Mouse (Mus musculus) mesoderm, embryonic 11.5 days (tissue): ENCODE results near the gene Sigirr.

Source experiments
- DNase-seq: peaks from one replicate; pipeline ENCODE4 v3.0.0-alpha.2; 2012; ENCODE audit warnings: low read depth, low spot score

Sigirr gene

DNA sequence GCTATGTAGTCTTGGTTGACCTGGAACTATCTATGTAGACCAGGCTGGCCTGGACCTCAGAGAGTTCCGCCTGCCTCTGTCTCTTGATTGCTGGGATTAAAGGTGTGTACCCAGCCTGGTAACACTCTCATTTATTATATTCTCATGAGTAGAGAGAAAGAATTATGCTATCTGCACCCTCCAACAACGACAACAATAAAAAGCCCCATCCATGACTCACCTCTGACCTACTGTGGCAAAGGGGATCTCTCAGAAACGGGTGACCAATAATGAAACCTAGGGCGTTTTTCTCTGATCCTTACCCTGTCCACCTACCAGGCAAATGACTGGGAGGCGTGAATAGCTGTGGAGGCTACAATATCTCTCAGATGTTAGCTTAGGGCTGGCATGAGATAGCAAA, 3.2 kb downstream of the Sigirr start:
- no peak for DNase-seq

DNA sequence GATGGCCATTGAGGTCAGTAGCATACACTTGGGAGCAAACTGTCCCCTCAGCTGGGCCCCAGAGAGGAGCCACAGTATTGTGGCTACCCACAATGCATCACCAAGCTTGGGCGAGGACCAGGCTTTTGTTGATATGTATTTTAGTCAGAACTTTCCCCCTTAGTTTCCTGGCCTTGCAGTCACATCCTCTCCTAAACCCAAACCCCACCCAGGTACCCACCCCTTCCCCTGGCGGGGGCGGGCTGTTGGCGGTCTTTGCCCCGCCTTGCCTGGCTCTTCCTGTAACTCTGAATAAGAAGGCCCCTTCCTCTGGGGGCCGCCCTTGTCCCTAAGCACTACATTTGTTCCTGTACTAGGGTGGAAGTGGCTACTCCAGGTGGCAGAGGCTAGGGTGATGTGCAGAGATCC, 3.7 kb downstream of the Sigirr start:
- no peak for DNase-seq

GRCm38 (mm10) chr7:141096021-141096420, 4.4 kb downstream of the Sigirr start:
- no peak for DNase-seq

DNA sequence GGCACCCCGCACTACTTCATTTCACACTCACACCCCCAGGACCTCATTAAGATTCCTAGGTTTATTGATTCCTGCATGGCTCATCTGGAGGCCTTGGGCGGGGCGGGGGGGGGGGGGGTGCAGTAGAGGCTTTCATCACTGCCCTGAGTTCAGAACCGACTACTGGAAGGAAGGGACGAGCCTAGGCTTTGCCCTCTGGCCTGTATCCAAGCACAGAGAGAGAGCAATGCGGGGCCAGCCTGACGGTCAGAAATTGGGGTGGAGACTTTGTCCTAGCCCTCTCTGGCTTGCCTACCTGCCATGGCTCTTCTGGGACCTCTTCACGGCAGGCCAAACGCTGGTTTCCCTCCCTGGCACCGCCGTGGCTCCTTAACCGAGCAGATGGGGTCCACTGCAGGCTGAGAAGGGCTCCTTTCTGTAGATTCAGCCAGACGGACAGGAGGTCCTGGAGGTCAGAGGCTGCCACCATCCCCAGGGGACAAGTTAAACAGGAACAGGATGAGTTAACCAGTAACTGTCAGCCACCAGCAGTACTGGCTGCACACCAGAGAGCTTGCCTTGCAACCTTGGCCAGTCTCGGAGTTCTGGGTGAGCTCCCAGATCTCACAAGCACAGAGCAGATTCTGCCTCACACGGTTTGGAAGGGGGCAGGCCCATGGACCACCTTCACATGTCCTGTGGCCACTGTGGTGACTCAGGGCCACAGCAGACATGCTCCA, 5.7 kb downstream of the Sigirr start:
- DNase-seq, result no peak

- DNase-seq, result no peak
Measured at GRCm38 (mm10) chr7:141093950-141094349, 6.4 kb downstream of the Sigirr start.

DNA sequence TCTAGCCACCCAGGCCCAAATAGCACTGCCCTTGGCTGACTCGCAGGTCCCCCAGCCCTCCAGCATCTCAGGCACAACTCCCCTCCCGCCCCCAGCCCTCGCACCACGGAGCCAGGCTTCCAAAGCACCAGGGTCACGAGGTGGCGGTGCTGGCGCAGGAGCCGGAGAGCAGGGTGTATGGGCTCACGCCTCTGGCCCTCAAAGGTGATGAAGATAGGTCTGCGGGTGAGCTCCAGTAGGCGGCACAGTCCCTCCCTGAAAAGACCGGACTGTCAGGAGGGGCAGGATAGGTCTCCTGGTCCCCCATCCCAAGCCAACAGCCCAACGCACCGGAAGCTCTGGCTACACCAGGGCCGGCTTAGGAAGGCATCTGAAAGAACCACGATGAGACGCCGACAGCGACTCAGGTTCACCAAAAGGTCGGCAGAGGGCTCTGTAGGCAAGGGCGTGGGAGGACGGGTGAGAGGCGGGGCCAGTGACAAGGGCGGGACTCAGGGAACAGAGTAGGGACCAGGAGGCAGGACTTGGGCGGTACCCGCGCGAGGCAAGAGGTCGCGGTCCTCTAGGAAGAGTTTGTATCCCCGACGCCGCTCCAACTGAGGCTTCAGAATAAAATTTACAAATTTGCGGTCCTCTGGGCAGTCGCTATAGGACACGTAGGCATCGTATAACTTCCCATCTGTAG, 8.2 kb downstream of the Sigirr start:
- DNase-seq, result peak; percentile 83

DNA sequence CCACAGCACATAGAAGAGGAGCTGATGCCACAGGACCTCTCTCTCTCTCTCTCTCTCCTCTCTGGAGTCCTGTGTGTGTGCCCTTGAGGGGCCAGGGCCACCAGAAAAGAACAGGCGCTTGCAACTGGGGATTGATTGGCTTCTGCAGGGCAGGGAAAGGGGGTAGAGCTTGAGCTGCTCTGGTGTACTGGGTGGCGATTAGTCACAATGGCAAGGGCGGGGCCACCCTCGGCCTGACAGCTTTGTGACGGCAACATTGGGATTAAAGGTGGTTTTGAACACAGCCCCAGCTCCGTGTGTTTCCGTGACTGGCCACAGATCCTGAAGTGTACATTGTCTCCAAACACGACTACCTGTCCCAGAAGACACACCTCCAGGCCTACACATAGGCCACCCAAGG, 10.1 kb downstream of the Sigirr start:
- DNase-seq, result no peak

DNA sequence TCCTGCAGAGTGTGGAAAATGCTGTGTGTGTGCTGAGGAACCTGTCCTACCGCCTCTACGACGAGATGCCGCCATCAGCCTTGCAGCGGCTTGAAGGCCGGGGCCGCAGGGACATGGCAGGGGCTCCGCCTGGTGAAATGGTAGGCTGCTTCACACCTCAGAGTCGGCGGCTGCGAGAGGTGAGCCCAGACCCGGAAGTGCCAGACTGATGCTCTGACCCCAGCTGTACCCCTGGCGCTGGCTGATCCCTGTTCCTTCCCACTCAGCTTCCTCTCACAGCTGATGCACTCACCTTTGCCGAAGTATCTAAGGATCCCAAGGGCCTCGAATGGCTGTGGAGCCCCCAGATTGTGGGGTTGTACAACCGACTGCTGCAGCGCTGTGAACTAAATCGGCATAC, 11.9 kb downstream of the Sigirr start:
- DNase-seq, result no peak

- DNase-seq, result no peak
Measured at GRCm38 (mm10) chr7:141087894-141088293, 12.5 kb downstream of the Sigirr start.

DNA sequence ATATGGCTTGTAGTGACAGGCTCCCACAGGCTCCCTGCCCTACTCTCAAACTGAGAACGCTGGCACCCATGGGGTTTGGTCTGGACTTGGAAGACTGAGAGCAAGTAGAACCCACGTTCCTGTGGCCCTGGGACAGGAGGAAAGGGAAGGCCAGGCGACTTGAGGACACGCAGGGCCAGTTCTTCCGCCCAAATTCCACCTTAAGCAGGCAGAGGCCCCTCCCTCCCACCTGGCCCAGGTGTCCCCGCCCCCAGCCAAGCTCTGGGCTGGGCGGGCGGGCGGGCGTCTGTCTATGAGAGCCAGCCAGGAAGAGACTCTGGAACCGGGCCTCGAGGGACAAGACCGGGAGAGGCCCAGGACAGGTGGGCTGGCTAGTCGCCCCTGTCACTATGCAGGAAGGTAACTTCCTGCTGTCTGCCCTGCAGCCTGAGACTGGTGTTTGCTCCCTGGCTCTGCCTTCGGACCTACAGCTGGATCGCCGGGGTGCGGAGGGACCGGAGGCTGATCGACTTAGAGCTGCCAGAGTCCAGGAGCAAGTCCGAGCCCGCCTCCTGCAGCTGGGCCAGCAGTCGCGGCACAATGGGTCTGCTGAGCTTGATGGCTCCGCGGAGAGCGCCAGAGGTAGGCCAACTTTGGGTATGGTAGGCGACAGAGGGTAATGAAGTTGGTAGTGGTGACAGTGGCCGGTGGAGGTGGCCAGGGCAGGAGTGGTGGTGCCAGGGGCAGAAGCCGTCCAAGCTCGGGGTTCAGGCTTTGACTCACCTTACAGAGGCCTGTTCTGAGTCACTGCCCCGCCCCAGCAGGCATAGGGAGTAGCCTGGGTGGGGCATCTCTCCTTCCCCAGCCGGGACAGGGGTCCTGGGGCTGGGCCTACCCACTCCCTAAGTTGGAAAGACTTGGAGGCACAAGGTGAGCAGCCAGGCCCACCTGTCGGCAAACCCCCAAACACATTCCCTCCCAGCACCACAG, 20.6 kb downstream of the Sigirr start:
- DNase-seq, result no peak

DNA sequence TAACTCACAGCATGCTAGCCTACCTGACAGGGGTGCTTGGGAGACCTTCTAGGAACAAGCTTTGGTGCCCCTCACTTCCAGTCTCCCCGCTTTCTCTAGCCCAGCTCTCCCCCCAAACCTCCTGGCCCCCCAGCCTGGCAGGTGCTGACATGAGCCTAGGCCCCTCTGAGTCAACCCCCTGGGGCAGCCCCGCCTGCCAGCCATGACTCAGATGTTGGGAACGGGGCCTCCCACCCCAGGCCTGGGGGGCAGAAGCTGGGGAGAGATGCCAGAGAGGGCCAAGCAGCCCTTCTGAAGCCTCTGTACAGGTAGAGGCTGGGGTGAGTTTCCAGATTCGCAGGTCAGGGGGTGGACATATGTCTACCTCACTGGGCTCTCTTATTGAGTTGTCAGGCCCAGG, 21.5 kb downstream of the Sigirr start:
- no peak for DNase-seq

DNA sequence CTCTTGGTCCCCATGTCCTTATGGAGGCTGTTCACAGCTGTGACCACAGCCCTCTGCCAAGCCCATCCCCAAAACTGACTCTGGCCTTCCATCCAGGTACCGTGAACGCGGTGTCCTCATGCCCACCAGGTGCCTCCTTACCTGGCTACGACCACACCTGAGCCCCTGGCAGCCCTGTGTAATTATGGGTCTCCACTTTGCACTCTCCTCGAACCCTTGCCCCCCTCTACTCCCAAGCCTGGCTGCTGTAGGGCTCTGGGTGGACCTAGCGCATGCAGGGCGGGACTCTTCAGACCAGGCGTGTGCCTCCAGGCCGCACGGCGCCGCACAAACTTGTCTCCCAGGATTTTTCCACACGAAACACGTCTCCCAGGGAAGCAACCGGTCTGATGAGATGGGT, 22.5 kb downstream of the Sigirr start, which contains the start of gene Pkp3:
Pkp3 (plus strand) TSS at position 378 of the 400 bp plus-strand sequence.
- no peak for DNase-seq

GRCm38 (mm10) chr7:141073782-141074181, 26.6 kb downstream of the Sigirr start:
- DNase-seq, result no peak

DNA sequence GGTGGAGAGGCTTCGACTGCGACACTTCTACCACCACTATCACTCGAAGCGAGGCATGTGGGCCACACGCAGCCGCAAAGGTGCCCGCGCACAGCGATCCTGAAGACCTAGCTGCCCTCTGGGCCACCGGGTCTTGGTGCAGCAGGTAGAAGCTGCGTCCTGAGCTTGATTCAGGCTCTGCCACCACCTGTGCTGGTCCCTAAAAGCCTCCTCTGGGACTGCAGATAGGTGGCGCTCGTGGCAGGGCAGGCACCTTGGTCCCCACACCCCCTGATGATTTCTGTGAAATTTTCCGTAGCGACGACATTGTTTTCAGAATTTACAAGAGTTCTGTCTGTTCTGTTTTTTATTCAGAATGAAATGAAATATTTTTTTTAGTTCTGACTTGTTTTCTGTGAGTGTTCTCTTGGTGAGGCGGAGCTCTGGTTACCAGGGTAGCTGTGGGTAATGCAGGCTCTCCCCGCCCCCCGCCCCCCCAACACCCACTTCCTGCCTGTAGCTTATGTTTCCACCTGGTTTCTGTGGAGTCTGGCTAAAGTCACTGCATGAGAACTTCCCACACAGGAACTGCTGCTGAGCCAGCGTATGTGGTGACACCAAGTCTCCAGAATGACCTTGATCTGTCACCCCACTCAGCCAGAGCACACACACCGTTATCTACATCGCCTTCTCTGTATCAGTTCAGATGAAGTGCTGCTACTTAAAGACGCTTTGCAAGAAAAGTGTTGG, 28.2 kb downstream of the Sigirr start:
- no peak for DNase-seq

DNA sequence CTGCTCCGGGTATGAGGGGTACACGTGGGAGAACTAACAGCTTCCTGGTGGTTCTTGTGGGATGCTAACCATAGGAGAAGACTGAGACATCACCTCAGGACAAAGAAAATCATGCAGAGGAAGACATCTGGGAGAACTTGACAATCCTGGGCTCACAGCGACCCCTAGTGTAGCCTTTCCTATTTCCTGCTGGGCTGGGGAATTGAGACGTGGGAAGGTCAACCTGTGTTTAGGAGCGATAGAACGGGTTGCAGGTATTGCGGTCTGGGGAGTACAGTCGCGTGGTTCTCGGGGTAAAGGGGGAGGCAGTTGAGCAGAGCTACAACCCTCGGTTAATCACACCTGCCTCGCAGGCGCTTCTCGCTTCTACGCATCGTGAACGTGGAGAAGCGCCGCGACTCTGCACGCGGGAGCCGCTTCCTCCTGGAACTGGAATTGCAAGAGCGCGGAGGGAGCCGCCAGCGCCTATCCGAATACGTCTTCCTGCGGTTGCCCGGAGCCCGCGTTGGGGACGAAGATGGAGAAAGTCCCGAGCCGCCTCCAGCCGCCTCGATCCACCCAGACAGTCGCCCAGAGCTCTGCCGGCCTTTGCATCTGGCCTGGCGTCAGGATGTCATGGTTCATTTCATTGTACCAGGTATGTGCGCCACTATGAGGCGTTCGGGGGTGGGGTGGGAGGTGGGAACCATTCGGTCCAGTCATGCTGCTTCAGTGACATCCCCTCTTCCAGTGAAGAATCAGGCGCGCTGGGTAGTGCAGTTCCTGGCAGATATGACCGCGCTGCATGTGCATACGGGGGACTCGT, 30.1 kb downstream of the Sigirr start:
- DNase-seq, result peak; percentile 86

- no peak for DNase-seq
Measured at GRCm38 (mm10) chr7:141068351-141068750, 32.0 kb downstream of the Sigirr start.

DNA sequence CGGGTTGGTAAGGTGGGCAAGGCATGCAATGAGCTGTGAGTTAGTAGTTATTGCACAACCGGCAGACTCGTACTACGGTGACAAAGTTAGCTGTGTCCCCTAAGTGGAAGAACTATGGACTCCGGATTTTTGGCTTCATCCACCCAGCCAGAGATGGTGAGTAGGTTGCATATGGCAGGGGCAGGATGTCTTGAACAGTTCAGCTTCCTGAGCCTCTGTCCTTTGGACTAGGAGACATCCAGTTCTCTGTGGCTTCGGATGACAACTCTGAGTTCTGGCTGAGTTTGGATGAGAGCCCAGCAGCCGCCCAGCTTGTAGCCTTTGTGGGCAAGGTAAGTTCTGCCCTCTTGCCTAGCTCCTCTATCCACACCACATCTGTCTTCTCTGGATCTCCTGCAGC, 35.8 kb downstream of the Sigirr start:
- no peak for DNase-seq

- no peak for DNase-seq
Measured at GRCm38 (mm10) chr7:141064175-141064574, 36.2 kb downstream of the Sigirr start.

DNA sequence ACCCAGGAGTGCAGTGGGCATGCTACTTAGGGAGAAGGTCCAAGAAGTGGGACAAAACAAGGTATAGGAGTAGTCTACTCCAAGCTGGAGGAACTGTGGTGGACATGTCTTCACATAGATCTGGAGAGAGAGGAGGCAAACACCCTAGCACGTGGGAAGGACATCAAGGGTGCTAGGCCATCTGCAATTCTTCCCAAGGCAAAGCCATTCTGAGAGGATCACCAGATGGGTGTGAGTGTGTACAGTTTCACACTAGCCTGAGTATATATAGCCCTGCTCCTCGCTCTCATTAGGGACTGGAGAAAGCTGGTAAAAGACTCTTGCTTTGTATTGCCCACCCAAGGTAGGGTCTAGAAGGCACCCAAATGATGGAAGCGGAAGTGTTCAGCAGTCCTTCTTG, 37.0 kb downstream of the Sigirr start:
- no peak for DNase-seq

GRCm38 (mm10) chr7:141062525-141062924, 37.8 kb downstream of the Sigirr start:
- no peak for DNase-seq

DNA sequence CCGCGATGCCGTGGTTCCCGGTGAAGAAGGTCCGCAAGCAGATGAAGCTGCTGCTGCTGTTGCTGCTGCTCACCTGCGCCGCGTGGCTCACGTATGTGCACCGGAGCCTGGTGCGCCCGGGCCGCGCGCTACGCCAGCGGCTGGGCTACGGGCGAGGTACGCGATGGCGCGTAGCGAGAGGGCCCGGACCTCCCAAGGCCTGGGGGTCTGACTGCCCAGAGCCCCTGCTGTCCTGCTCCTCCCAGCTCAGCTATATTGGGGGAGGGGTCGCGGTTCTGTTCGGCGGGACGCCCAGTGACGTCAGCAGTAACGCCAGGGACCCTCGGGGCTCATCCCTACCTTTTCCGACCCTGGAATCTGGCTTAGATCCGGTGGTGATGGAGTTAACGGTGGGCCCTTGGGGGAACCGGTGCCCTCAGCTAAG, 39.1 kb downstream of the Sigirr start:
- peak; percentile 64 for DNase-seq
